Mouse (Mus musculus): Measurements from ENCODE around the gene Mki67. TPM values are rescaled to one million over a fixed set of nuclear protein-coding genes. Genes with fewer than 3 reads are reported as not detected.

Mki67 gene
- total RNA-seq, 2 experiments from 2014 or later = 15.8 to 16.5 TPM

DNA sequence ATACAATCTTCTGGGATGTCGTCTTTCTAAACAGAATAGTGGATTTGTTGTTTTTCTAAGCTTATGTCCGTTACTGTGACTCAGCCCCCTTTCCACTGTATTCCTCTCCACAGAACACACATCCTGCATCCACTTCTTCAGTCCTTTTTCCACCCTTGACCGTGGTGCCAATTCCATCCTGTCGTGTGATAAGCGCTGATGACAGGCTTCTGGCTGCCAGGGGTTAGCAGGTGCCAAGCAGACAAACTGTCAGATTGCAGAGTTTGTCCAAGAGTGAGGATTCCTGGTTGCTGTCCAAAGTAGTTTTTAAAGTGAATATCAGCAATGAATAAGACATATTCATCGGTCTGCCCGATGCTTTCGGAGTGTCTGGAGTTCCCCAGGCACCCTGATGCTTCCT is 39.4 kb downstream of the Mki67 start:
- intact Hi-C loops (cut with DNase I) = no loop called here
- DNase-seq = peak; percentile 57

DNA sequence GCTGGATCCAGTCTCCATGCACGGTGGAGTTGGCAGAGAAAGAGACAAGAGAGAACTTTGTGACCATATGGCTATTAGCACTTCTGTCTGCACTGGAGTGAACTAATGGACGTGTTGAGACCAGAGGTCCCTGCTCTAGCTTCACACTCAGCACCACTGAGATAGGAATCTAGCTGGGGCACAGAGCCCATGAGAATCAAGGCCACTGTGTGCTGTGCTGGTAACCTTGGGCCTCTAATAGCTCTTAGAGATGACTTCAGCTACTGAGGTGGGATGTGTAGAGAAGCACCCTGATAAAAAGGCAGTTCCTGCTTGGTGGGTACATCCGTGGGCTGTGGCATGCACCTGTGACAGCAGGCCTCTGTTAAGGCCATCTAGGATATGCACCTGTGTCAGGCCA is 42.6 kb downstream of the Mki67 start:
- intact Hi-C loops (cut with DNase I) = no loop called here
- no peak for DNase-seq

DNA sequence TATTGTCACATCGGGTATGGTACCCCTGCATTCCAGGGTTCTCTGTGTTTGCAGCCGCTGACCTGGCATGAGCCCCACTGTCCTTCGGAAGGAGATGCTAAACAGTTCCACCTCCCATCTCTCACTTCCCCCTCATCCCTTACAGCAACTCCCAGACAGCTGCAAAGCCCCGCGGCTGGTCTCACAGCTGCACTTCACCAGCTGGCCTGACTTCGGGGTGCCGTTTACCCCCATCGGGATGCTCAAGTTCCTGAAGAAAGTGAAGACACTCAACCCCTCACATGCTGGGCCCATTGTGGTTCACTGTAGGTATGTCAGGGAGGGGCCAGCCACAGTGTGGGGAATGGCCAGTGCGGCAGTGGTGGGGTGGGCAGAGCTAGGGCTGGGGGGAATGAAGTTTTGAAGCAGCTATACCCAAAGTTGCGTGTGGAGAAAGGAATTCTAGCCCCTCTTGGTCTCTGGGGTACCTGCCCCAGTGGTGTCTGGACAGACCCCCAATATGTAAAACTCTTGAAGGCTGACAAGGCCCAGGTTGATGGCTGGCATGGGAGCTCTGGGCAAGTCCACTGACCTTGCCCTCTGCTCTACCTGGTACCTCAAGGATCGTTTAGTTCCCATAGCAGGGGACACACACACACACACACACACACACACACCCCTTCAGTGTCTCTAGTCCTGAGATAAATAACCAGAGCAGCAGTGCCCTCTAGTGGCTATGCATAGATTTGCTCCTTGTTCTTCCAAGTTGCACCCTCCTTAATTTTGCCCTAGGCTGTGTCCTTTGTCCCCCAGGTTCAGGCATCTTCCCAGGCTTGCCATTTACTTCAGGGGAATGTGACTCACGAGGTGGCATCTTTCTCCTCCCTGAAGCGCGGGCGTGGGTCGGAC is 47.1 kb downstream of the Mki67 start:
- intact Hi-C loops (cut with DNase I) = no loop called here
- DNase-seq = peak; percentile 69

DNA sequence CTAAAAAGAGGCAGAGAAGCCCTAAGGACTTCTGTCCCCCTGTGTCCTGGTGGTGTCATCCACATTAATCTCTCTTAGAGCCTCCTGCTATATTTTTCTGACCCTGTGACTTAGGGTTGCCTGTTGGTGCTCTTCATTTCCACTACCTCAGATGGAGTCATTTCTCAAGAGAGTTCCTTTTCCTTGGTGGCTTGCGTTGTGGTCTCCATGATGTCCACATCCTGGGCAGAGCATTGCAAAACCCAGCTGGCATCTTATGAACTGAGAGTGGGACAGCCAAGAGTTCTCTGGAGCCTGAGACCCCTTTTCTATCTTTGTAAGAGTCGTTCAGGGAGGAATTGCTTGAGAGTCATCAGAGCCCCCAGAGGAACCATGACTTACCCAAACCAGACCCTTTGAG is 49.8 kb downstream of the Mki67 start:
- DNase-seq = no peak
- intact Hi-C loops (cut with DNase I) = no loop called here

DNA sequence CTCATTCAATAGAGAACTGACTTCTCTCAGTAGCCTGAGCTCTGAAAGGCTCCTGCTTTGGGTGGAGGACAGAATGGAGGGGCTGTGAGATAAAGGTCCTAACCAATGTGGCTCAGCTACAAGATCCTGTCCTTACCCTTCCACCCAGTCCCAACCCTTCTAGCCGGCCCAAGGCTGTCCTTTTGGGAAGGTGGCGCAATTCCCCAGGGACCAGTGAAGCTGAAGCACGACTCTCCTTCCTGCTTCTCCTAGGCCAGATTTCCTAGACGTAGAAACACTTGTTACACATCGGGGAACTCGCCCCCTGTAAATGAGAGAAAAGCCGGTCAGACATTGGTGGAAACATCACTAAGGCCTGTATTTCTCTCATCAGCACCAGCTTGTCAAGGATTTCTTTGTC is 52.0 kb downstream of the Mki67 start:
- DNase-seq = no peak
- intact Hi-C loops (cut with DNase I) = no loop called here

DNA sequence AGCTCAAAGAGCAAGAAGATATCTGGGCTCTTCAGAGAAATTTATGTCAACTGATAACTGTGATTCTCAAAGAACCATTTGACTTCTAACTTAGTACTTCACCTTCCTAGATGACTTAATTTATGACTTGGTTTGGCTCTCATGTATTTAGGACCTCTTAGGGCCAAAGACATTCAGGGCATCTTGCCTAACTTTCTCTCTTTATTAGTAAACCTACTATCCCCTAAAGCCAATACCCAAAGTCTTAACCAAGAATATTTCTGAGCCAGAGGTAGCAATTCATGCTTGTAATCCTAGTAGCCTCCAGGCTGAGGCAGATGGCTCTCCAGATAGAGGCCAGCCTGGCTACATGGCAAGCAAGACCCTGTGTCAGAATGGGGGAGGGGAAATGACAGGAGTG is 55.8 kb downstream of the Mki67 start:
- DNase-seq = no peak
- intact Hi-C loops (cut with DNase I) = no loop called here

DNA sequence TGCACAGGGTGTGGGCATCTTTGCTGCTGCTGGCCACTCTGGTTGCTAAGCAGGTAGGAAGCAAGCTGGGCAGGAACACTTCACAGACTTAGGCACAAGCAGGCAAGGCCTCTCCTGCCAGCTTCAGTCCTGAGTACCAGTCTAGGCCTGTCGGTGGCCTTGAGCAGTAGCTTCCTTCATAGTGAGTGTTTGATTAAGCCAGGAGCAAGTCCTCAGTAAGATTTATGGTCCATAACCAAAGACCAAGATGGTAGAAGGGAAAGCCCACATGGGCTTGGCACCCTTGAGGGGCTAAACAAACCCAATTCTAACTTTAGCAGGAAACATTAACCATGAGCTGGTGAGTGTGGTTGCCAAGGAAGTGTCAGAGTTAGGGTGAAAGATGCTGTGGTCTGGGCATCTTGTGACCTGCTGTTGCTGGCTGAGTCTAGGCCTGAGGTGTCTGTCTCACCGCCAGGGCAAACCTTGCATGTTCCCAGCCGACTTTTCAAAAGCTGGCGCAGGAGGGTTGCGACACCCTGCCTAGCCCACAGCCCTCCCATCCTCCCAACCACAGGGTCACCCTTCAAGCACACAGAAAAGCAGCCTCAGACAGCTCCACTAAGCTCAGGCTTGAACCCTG is 56.7 kb downstream of the Mki67 start:
- DNase-seq = no peak

DNA sequence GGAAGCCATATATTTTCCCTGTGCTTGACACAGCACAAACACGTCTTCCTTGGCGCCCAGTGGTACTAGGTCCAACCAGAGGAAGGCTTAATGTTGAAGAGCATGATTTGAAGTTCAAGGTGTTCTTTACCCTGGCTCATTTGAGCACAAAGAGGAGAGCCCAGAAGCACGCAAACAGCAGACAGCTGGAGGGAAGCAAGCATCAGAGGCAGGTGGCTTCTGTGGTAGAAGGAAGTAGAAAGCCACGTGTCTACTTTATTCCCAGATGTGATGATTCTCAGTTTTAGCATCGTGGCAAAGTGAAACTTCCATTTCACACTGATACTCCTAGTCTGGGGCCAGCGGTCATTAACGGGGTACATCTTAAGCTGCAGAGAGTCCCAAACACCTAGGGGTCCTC is 58.0 kb downstream of the Mki67 start:
- intact Hi-C loops (cut with DNase I) = no loop called here
- no peak for DNase-seq

More for the DNA sequence above, 56.7 kb downstream of the Mki67 start:
- intact Hi-C loops (cut with DNase I) = no loop called here

DNA sequence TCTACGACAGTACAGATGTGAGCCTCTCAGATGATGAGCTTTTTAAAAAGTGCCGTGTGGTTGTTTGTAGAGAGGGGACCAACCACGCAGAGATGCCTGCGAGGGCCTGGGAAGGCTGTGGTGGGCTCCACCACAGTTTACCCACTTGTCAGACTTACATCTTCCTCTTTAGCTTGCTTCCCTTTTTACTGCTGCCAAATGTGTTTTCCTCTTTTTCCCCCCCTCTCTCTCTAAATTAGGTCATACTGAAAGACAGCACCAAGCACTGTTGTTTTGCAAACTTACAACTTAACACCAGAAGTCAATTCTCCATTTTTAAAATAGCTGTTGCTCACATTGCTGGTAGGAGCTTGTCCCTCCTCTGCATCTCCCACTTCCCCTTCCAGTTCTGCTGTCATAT is 61.0 kb downstream of the Mki67 start:
- no peak for DNase-seq
- intact Hi-C loops (cut with DNase I) = no loop called here

DNA sequence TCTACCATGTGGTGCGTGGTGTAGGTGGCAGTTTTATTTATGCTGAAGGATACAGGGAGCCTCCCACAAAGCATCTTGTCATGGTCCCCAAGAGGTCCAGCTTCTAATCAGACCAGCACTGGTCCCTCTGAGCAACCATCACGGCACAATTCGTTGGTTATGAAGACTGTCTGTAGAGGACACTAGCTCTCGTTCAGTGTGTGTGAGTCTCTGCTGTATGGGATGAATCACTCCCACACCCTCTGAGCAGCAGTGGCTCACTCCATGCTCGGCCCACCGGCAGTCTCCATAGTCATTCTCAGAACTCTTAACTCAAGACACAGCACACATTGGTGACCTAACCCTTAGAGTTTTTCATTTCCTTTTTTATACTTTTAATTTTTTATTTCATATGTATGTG is 61.9 kb downstream of the Mki67 start:
- intact Hi-C loops (cut with DNase I) = no loop called here
- DNase-seq = no peak

DNA sequence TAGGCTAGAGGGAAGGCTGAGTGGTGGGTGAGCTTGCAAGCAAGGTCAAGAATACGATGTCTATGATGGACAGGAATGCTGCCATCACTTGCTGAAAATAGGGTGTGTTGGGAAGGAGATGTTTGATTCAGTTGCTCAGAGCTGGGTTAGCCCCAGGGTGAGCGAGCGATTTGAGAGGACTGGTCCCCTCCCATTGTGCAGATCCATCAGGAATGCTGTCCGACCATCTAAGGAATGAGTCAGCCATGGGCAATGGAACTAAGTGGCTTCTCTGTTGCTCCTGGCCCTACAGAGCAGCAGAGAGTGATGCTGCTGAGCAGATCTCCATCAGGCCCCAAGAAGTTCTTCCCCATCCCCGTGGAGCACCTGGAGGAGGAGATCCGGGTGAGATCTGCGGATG is 62.6 kb downstream of the Mki67 start:
- intact Hi-C loops (cut with DNase I) = no loop called here
- no peak for DNase-seq

DNA sequence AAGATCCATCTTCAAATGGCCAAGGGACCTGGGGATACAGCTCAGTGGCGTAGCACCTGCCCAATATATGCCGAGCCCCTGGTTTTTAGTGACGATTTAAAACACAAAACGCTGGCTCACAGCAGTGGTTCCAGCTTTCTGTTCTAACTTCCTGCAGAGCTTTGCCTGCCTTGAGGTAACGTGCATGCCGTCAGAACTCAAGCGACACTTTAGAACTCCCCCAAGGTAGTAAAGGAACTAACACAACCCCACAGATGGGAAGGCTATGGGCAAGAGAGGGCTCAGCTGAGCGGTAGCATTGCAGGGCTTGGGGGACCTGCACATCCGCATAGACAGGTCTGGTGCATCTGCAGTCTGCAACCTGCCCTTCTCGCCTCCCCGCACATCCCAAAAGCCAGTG is 63.4 kb downstream of the Mki67 start:
- DNase-seq = no peak
- intact Hi-C loops (cut with DNase I) = no loop called here

DNA sequence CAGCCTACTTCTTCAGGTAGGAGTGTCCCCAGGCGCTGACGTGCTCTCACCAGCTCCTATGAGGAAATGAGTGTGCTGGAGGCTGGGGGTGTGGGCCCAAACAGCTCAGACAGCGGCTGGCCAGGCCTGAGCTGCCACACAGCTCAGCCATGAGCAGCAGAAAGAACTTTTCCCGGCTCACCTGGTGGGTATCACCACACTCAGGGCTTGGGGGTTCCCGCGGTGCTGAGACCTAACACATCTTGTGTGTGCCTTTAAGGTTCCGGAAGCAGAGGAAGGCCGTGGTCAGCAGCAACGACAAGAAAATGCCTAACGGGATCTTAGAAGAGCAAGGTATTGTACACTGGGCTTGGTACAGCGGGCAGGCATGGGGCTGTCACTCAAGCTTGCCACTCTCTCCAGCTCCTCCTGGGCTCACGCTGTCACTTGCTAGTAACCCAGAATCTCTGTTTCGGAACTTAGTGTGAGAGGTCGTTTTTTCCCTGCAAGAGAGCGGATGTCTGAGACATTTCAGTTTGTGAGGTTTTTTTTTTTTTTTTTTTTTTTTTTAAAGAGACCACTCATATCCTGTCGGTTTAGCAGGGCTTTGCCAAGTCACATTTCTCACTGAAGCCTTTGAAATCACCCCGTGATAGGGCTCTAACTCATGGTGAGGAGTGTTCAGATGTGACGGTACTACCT is 64.2 kb downstream of the Mki67 start:
- no peak for DNase-seq
- intact Hi-C loops (cut with DNase I) = no loop called here

DNA sequence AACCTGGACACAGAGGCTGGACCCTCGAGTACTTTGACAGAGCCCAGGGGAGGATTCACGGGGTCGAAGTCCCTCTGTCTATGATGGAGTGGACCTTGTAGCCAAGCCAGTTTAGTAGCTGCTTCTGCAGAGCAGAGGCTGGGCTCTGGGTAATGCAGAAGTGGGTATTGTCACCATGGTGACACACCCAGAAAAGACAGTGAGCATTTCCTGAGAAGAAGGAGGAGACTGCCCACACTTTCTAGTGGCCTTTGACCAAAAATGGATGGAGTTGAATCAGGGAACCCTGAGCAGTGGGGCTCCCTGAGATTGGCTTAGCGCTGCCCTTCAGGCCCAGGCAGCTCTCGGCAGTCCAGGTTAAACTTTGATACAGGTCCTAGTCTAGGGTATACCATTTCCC is 66.1 kb downstream of the Mki67 start:
- no peak for DNase-seq
- intact Hi-C loops (cut with DNase I) = no loop called here

DNA sequence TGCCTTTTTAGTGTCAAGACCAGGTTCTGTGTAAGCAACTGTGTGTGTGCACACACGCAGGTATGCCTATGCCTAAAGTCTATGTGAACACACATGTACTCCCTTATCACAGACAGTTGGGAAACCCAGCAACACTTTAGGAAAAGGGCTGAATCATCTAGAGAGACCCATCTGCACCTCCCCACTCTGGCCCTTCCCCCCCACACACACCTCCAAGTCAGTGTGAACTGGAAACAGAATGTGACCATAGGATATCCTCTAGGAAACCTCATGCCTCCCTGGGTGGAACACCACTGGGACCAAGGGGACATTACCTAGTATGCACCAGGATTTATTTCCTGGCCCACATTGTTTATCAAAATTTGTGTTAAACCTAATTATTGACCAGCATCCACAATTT is 66.9 kb downstream of the Mki67 start:
- intact Hi-C loops (cut with DNase I) = no loop called here
- DNase-seq = no peak

DNA sequence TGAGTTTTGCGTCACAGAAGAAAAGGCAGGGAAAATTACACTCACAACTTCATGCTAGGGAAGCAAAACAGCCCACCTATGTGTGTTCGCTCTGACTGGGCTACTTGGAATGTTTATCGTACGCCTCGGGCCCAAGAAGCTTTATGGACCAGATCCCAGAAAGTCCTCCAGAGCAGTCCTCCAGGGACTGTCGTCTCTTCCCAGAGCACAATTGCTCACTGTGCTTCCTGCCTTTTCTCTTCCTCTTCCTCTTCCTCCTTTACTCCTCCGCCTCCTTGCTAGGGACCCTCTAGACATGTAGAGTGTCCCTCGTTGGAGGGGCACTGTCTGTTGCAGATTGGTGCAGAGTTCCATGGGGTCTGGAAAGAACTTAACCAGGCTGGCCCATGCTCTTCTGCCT is 67.3 kb downstream of the Mki67 start:
- intact Hi-C loops (cut with DNase I) = no loop called here
- DNase-seq = no peak

DNA sequence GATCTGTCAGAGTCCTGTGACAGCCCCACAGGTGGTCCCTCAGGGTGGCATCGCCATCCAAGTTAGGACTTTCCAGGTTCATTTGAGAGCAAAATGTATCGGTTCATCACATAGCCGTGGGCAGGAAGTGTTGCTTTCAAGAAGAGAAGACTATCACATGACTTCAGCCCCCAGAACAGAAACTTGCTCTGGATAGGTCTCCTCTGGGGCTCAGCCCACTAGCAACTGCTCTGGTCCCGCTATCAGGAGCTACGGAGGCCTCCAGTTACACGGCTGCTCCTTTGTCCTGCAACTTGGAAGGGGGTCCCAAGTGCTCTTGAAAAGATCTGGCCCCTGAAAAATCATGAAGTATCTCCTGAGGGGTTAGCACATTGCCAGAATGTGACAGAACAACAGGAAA is 69.2 kb downstream of the Mki67 start:
- intact Hi-C loops (cut with DNase I) = no loop called here
- DNase-seq = no peak

DNA sequence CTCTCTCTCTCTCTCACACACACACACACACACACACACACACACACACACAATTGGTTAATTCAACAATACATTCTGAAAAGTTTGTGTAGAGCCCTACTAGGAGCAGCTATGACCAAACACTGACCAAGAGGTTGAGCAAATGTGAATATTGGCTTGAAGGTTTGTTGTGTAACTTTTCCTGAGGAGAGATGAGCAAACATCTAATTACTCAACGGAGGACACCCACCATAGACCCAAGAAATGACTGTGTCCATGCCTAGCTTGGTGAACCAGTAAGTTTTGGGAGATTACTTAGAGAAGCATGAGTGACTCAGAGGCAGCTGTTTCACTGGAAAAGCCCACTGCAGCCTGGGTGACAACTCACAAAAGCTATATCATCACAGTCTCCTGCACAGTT is 71.7 kb downstream of the Mki67 start:
- intact Hi-C loops (cut with DNase I) = no loop called here

DNA sequence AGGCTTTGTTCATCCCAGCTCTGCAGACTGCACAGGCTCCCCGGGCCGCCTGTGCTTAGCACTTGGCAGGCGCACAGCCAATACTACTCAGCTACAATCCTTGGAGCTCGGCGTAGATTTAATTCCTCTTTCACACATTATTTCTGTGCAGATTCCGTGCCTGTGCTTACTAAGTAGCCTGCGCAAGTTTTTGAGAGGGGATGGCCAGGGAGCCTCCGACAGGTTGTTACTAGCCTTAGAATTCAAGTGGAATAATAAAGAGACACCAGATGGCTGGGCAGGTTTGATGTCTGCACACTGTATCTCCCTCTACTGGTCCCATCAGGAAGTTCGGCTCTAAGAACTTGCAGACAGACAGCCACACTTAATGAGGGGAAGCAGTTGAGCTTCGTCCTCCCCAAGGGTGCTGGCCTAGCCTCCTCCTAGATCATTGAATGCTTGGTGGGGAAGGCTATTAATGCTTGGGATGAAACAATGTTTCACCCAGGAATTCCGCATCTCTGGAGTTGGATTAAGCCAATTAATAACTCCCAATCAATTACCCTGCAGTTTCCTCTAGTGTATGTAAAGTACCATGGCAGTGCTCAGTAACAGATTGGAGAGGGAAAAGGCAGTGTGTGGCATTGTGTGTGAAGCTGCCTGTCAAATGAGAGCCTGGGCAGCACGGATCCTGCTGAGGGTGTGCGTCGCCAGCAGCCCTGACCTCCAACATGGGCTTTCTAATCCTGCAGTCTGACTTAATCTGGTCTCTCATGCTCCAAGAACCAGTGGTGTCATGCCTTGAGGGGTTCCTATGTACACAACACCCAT is 74.3 kb downstream of the Mki67 start:
- intact Hi-C loops (cut with DNase I) = no loop called here

More for the DNA sequence above, 71.7 kb downstream of the Mki67 start:
- DNase-seq = no peak

More for the DNA sequence above, 74.3 kb downstream of the Mki67 start:
- DNase-seq = peak; percentile 61

Data from left cerebral cortex, postnatal 4 days (tissue).